Mouse (Mus musculus) gastrocnemius, adult 8-10 months (tissue): ENCODE results near the gene 1600014C23Rik. TPM values are rescaled to one million over a fixed set of nuclear protein-coding genes. Genes with fewer than 3 reads are reported as not detected.

ENCODE experiments used
- DNase-seq, 2 experiments: peaks; one replicate each; pipeline ENCODE4 v3.0.0; 2022; ENCODE audit warnings: low spot score in 2 of 2
- total RNA-seq, 4 experiments: library from RNA; stranded (reverse); gene quantifications; 2 replicates each; pipeline ENCODE4 v1.2.4; 2022

1600014C23Rik gene
- total RNA-seq = under 1 TPM in 1 of 4 experiments, not detected in 3; 0.92 TPM

DNA sequence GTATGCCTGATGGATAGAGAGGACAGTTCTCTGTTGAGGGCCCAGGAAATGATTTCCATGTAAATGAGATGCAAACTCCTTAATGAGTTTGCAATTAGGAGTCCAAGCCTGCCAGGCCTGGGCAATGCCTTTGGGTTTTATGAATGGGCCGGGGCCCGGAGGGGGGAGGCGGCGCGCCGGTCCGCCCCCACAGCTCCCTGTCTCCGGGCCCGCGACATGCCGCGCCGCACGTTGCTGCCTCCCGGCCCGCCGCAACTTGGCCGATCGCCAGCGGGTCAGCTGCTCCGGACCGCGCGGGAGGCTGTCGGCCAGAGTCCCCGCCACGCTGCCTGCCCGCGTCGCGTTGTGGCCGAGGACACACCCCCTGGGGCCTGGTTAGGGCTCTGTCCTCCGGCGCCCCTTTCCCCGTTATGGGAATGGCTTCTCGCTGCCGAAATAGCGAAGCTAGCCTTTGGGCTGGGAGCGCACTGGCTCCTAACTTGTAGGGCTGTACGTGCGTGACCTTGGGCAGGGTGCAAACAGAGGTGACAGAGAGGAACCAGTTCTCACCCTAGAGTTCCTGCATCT lies at the start of gene 1600014C23Rik:
Gene 1600014C23Rik (minus strand): TSS at position 110 of the 567 bp plus-strand sequence.
- DNase-seq = peak in 1 of 2 experiments; percentile 44

DNA sequence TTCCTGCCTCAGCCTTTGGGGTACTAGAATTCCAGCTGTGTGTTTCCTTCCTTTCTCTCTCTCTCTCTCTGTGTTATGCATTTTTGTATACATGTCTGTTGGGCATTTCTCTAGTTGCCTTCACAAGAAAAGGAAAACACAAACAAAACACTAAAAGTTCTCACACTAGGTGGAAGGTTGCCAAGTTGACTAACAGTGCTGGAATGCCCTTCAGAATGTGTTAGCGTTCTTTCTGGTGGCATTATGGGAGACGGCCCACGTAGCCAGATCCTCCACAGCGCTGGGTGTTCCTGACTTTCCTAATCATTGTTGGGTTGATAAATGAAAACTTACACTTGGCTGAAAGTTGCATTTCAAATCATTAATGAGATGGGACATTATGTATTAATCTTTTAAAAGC lies 44.8 kb upstream of the 1600014C23Rik start:
- DNase-seq = no peak

DNA sequence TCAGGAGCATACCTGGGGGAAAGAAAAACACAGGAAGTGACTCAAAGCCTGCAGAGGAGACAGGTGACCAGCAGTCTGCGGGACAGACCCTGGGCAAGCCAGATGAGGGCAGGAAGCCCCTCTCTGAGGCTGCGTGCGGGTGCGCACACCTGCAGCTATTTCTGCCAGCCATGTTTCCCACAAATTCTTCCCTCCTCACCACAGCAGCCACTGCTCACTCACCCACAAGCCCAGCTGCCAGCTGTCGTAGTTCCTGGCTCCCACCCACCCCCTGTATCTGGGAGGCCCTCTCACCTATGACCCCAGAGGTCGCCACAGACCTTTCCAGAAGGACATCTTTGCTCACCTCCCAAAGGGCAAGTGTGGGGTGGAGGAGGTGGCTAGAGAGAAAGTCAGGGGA lies 43.8 kb upstream of the 1600014C23Rik start:
- no peak for DNase-seq

DNA sequence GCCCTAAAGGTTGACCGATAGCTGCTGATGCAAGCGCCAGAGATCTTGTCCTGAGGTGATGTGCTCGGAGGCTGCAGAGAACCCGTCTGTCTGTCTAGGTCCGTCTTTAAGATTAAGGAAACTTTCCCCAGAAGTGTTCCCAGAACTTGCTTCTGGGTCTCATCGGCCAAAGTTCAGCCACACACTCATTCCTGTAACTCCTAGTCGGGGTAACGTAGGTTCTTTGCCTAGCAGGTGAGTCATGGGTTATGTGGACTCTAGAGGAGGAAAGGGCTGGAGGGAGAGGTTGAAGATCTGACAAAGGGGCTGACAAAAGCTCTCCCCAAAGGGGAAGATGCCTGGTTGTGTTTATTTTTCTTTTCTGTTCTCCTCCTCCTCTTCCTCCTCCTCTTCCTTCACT lies 42.5 kb upstream of the 1600014C23Rik start:
- no peak for DNase-seq

DNA sequence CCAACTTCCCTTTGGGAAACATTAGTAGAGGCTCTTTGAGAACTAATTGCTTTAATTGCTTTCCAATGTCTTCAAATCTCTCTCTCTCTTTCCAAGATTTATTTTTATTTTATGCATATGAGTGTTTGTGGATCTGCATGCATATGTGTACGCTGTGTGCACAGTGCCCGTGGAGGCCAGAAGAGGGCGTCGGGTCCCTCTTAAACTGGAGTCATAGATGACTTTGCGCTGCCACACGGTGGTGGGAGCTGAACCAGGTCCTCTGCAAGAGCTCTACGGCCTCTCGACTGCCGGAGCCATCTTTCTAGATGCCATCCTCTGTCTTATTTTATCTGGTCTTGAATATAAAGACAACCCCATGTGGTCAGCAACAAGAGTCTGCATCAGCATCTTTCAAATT lies 41.8 kb upstream of the 1600014C23Rik start:
- DNase-seq = no peak

DNA sequence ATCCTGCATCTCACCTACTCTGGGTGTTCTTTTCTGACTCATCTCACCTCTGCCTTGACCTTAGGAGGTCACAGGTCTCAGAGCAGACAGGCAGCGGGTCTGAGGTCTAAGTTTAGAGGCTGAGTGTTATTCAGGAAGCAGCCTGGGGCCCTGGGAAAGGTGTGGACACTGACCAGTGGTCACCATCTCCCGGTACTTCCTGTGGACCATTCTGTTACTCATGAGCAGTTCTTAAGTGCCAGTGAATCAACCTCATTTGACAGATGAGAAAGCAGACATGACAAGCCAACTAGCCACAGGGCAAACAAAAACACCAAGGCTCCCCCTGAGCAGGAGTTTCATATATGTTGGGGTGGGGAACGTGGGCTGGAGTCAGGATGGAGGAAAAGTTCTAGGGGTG lies 38.9 kb upstream of the 1600014C23Rik start:
- DNase-seq = no peak

DNA sequence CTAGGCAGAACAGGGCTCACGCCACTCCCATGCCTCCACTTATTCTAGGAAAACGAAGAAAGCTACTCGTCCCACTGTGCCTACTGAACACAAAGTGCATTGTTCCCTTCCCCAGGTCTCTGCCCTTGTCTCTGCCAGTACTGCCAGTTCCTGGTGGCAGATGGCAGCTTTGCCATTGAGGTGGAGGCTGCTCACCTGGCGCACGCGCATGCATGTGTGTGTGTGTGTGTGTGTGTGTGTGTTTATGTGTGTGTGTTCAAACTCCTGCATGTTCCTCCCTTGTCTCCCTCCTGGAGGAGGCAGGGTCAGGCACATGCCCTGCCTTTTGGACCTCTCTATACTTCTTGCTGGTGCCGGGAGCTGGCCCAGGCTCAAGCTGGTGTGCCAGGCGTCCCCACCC lies 38.5 kb upstream of the 1600014C23Rik start:
- DNase-seq = no peak

DNA sequence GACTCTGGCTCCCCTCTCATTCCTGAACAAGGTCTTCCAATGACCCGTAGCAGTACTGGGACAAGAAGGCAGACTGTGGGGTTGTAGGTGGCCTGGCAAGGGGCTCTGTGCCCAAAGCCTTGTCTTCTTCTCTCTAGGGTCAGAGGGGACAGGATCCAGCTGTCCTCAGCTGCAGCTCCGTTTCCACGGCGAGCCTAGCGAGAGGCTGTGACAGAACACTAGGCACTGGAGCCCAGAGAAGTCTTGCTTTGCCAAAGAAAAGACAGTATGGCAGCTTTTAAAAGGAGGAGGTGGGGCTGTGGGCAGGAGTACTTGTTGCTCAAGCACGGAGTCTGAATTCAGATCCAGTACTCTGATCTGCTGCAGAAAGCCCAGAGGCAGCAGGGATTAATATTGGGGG lies 36.8 kb upstream of the 1600014C23Rik start:
- no peak for DNase-seq

DNA sequence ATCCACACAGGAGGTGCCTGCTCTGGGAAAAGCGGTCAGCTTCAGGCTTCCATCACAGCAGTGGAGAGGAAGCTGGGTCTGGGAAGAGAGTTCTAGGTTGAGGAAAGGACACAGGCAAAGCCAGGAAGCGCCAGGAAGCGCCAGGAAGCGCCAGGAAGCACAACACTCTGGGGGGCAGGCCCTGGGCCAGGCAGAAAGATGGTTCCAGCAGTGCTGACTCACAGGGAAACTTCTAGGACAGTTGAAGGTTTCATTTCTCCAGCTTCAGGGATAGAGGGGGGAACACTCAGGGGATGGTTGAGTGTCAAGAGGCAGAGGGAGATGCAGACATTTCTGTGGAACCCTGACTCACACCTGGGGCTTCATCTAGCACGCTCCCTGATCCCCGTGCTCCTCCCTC lies 36.2 kb upstream of the 1600014C23Rik start:
- peak; percentile 45 to 65 for DNase-seq

DNA sequence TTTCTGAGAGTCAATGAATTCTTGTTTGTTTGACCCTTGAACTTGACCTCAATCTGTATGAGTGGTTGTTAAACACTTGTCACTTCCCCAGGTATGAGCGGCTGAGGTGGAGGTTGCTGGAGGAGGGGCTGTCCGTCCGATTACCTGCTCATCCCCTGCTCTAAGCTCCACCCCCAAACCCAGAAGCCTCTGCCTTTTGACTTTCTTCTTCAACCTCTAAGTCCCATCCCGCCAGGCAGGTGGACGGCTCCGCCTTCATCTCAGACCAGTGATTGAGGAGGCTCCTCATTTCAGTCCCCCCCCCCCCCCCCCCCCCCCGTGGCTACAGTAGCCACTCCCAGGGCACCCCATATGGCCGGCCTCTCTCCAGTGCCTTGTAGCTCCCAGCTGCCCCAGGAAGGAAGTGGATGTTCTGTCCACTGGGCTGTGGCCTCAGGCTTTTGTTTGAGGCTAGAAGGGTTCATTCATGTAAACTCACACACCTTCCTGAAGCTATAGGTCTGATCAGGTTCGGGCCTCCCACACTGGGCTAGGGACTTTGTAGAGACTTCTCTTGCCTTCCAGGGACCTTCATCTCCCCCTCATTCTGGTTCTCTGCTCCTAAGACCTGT lies 34.0 kb upstream of the 1600014C23Rik start:
- no peak for DNase-seq

DNA sequence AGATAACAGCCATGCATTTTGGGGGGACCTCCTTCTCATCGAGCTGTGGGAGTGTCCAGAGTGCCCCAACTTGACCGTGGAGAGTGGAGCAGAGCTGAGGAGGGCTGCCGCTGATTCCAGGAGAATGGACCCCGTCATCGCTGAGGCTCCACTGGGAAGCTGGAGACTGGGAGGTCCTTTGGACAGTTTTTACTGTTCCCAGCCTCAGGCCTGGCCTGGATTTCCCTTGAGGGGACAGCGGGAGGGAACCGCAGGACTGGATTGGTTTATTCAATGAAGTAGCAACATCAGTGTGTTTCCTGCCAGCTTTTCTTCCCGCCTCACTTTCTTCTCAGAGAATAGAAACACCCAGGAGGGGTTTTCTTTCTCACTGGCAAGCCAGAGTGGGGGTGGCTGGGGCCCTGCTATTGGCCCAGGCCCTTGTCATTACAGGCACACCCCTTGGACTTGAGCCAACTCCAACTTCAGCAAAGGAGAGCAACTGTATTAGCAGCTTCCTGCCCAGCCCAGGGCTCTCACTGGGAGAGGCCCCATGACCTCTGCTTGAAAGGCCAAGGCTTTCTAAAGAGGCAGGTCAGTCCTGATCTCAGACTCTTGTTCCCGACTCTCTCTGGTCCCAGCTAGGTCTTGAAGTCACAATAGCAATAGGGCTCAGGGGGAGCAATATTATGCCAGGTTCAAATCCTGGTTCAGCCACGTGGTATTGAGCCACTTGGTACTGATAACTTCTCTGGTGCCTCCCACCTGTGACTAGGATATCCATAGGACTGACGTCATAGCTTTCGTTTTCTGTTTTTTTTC lies 33.3 kb upstream of the 1600014C23Rik start:
- peak; percentile 76 to 84 for DNase-seq

DNA sequence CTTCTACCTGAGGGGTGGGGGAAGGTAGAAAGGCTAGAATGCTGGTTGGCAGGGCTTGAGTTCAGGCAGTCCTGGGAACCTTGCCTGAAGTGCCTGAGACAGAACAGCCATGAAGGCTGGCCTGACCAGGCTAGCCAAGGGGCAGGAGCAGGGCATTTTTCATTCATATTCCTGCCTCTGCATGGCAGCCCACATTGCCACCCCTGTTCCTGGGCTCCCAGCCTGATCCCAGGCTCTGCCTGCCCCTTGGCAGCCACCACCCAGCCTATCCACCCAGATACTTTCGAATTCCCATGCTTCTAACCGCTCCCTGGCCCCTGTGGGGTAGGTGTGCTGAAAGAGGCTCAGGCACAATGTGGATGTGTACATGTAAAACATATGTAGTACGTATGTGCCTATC lies 32.3 kb upstream of the 1600014C23Rik start:
- no peak for DNase-seq

DNA sequence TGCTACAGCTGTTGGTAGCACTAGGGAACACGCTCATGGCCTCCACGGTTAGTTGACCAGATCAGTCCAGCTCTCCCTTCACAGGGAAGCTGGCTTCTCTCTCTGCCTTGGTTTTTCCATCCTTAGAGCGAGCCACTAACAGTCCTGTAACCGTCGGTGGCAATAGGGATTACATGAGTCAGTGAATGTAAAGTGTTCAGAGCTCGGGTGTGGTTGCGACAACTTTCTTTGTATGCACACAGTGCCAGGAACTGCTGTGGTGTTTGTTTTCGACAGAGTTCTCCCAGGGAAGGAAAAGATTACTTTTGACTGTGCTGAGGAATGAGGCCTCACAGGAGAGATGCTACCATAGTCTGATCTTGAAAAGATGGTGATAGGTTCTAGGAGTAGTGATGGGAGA lies 29.5 kb upstream of the 1600014C23Rik start:
- no peak for DNase-seq

DNA sequence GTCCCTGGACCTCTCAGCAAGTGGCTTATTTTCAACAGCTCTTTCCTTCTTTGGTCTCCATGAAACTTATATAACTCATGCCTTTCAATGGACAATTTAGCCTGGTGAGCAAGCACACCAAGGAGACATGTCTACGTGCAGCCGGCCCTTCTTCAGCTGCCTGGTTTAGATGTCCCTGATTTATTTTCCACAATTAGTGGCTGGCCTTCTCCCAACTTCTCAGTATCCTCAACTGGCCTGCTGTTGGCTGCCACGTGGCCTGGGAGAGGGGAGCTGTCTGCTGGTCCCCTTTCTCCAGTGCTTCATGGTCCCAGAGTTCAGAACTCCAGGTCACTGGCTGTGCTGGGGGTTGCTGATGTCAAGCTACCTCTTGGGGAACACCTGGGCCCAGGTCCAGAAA lies 28.3 kb upstream of the 1600014C23Rik start:
- no peak for DNase-seq

DNA sequence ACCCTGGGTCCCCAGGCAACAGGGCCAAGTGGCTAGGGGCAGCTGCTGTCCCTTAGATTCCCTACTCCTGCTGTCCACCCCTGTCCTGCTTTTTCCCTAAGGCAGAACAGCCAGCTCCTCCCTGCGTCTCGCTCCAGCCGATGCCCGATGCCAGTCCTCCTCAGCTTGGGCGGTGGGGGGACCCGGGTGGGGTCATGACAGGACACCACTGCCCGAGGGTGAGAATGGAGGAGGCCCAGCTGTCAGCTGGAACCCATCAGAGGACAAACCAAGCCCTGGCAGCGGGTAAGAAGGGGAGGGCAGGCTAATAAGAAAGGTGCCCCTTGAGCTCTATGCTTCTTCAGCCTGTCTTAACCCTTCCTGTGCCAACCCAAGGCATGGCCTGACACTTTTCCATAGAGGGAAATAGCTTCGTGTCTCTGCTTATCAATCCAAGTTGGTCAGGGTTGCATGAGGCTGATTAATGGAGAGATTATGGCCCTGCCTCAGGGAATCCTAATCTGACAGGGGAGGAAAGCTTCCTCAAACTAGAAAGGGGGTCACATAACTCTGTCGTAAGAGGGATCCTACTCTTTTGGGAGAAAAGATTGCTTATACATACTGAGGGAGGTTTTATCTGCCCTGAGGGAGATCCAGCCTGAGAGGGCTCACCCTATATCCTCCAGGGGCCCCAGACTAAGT lies 27.5 kb upstream of the 1600014C23Rik start:
- DNase-seq = no peak

DNA sequence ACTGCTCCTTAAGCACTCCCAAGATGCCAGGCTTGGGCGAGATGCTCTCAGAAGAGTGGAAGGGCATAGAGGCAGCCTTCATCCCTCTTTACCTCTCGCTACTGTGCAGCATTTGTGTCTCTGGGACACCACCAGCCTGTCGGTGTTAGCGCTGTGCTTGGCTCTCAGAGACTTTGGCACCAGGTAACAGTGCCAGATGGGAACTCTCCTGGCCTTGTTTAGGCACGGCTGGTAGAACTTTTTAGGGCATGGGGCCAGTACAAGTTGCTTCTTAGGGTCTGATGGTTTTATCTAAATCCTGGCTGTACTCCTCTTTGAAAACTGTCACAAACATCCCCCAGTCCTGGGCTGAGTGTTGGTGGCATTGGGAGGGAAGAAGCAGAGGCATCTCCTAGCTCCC lies 26.1 kb upstream of the 1600014C23Rik start:
- DNase-seq = no peak

DNA sequence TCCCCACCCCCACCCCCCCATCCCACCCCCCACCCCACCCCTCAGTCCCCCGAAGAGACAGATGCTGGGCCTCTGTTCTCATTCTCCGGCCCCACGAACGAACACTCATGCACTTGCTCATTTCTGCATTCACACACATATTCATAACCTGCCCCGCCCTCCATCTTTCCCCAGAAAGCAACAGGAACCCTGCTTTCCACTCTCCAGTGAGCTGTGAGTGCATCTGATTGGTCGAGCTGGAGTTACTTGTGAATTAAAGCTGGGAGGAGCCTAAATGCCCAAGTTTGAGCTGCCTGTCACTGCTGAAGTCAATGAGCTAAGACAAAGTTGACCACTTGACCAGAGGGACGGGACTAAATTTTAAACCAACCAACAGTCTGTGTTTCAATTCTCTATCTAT lies 25.2 kb upstream of the 1600014C23Rik start:
- no peak for DNase-seq

DNA sequence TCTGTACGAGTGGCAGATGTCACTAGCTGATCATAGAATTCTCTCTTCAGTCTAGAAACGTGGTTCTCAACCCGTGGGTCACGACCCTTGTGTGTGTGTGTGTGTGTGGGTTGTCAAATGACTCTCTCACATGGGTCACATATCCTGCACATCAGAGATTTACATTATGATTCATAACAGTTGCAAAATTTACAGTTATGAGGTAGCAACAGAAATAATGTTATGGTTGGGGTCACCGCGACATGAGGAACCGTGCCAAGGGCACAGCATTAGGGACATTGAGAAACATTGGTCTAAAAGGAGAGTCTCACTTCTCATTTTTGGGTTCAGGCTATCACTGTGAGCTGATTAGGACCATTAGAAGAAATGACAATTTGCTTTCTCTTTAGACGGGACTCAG lies 24.3 kb upstream of the 1600014C23Rik start:
- DNase-seq = no peak

DNA sequence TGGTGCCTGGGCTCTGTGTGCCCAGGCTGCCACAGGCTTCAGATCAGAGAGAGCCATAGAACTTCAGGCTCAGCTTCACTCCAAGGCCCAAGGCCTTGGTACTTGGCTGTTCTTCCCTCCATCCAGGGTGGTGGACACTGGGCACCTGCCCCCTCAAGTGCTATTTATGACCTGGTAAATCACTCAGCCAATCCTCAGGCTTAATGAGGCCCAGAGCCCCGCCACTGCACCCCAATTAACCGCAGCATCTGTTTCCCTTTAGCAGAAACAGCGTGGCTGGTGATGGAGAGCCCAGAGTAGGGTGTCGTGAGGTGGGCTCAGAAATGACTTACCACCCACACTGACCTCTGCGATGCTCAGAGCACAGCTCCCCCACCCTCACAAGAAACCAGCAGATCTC lies 23.2 kb upstream of the 1600014C23Rik start:
- no peak for DNase-seq

DNA sequence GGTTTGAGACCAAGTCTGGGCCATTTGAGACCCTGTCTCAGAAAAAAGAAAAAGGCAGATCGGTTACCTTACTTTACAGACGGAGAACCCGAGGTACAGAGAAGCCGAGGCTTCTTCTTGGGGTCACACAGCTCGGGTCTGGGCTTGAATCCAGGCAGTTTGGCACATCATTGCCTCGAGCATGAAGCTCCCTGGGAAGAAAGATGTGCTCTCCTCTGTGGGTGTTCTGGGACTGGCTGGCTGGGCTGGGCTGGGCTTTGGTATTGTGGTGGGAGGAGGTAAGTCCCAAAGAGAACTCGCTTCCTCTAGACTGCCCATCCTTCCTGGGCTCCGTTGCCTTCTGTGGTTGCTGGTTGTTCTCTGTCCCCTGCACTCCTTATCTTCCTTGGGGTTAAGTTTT lies 22.7 kb upstream of the 1600014C23Rik start:
- DNase-seq = no peak

DNA sequence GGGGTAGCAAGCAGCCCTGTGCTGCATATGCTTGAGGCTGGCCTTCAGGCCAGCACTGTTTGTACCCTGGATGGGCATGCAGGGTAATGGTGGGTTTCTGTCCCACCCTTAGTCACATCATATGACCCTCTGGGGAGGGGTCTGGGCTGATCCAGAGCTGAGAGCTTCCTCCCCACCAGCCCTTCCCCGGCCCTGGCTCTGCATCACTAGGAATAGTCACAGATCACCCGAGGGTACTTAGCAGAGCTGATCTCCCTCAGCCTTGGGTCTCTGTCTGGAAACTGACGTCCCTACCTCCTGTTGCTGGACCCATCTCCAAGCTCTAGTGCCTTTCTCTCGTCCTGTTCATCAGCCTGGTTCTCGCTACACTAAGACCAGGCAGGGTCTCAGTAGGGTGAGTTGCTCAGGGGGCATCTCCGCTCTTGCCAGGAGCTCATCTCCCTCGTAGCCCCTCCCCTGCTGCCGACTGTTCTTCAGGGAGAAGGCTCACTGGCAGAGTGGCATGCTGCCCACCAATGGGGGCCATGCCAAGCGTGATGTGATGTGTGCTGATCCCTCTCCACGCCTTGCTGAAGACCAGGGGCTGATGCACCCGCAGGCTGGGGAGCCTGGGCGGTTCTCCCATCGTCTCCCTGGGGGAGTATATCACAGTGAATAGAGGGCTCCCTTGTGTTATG lies 20.7 kb upstream of the 1600014C23Rik start:
- DNase-seq = no peak

DNA sequence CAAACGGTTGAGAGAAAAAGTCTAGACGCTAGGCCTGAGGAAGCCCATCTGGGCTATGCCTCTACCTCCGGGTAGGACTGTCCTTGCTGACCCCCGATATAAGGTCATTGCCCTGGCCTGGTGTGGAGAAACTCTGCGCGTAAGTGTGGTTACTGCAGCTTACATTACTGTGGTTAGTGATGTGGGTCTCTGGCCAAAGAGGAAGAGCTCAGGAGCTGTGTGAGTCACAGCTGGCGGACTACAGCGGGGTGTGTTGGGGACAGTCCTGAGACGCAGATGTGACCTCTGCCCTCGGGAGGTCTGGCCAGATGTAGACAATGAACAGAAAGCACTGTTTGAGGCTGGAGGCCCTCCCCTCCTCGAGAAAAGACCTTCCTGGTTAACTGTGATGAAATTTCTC lies 19.0 kb upstream of the 1600014C23Rik start:
- peak in 1 of 2 experiments; percentile 47 for DNase-seq
